Mouse (Mus musculus): ENCODE results near the gene Rnh1. TPM values are rescaled to one million over a fixed set of nuclear protein-coding genes. Genes with fewer than 3 reads are reported as not detected.
A peak's percentile ranks its signal among the peaks of the same experiment; 100 is the strongest.

The Rnh1 gene
- polyA plus RNA-seq, 1 experiment from 2014 or later = 49.7 TPM

DNA sequence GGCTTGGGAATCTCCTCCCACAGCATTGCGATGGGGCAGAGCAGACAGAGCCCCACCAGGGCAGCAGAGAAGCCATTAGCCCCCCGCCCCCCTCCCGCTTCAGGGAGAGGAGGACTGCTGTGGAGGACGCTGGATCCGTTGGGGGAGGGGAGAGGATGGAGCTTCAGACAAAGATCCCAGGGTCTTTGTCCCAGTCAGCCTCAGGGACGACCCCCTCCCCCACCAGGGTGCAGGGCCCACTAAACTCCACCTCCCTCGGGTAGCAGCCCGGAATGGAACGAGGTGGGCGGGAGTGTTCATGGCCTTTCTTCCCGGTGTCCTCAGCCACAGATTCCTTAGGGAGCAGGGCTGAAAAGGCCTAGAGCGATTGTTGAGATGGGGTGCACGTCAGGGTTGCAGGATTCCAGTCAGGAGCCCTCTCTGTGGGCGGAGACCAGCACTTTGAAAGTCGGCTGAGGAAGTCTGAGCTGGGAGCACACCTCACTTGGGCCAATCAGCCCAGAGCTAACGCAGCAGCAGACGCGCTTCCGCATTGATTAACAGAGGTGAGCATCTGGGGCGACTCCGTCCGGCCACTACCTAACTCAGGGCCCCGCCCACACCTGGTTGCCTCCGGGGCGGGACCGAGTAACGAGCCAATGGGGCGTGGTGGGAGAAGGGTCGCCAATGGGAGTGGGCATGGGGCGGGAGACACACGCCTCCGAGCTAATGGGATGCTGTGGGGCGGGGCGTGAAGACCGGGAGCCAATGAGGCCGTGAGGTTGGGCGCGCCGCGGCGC is 42.6 kb upstream of the Rnh1 start, which contains the start of gene Rassf7:
Rassf7 (plus strand) TSS at position 760 of the 779 bp plus-strand sequence.
- peak; percentile 97 for ATAC-seq (ENCODE audit: low FRiP score)
- Histone ChIP-seq H3K4me1 (peaks cover 27% of the 10 kb centered on the region), H3K9ac (peak within 1 kb of the TSS; percentile 75), H3K27ac (peak within 1 kb of the TSS; percentile 95), H3K36me3 (replicated peaks) (peaks cover 25% of the 10 kb centered on the region), H3K4me2 (peak within 1 kb of the TSS; percentile 96), H3K4me3 (replicated peaks) (peak within 1 kb of the TSS; percentile 69), H3K27me3 (no peaks in the 10 kb centered on the region), H3K9me3 (no peaks in the 10 kb centered on the region)
- WGBS = under 1% methylated on average over 41 of the region's 41 CpGs

DNA sequence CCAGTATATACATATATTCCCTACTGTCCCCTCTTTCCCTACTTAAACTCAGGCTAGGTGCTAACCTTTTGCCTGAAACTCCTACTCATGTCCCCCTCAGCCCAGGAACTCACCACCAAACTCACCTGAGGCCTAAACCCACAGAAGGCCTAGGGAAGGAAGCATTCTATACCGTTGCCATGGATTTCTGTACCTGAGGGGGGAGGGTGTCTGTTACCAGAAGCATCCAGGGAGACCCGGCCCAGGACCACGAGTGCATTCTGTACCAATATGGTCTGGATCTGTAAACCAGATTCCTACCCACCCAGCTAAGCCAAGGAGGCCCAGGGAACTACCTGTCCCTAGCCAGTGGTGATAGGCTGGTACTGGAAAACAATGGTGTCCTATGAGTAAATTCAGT is 41.7 kb upstream of the Rnh1 start:
- Histone ChIP-seq H3K4me1 (peaks cover 27% of the 10 kb centered on the region), H3K36me3 (replicated peaks) (peaks cover 22% of the 10 kb centered on the region), H3K27me3 (no peaks in the 10 kb centered on the region), H3K4me2 (peak overlapping the region; percentile 96), H3K9me3 (no peaks in the 10 kb centered on the region), H3K9ac (peak overlapping the region; percentile 75; the same call in 1 of the 2 replicates), H3K27ac (peak overlapping the region; percentile 95; the same call in 1 of the 2 replicates), H3K4me3 (replicated peaks) (no peak overlapping the region)
- ATAC-seq (ENCODE audit: low FRiP score) = no peak
- WGBS = 75% methylated on average over 3 of the region's 3 CpGs

DNA sequence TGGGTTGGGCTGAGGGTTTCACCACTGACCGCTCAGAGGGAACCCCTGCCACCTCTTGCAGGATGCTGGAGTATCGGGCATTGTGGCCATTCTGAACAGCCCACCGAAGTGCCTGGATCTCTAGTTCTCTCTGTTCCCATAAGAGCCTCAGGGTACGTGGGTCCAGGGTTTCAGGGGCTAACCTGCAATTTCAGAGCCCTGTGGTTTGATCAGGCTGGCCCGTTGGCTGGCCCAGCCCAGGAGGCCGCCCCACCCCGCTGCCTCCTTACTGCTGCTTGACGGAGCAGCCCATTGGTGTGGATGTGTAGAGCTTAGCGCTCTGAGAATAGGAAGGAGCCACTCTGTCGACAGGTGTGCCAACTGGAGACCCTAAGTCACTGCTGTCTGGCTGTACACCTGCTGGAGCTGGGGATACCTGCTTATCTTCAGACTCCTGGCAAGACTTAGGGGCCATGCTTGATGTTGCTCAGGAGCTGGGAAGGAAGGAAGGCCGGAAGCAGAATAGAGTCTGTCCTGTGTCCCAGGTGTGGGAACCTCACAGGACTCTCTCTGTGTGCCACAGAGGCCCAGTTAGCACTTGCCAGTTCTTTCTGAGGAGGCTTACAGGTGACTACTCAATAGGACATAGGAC is 41.1 kb upstream of the Rnh1 start, which contains the start of gene Lmntd2:
Lmntd2 (minus strand) TSS at position 476 of the 631 bp plus-strand sequence.
- H3K4me3 ChIP-seq (replicated peaks) = peak within 1 kb of the TSS; percentile 69
- peak within 1 kb of the TSS; percentile 95 for H3K27ac ChIP-seq
- 92% methylated on average over 11 of the region's 11 CpGs for WGBS
- peaks cover 17% of the 10 kb centered on the region for H3K36me3 ChIP-seq (replicated peaks)
- H3K27me3 ChIP-seq = no peaks in the 10 kb centered on the region
- peak within 1 kb of the TSS; percentile 75 for H3K9ac ChIP-seq
- ATAC-seq (ENCODE audit: low FRiP score) = no peak
- H3K4me1 ChIP-seq = peaks cover 27% of the 10 kb centered on the region
- no peaks in the 10 kb centered on the region for H3K9me3 ChIP-seq
- peak within 1 kb of the TSS; percentile 96 for H3K4me2 ChIP-seq

DNA sequence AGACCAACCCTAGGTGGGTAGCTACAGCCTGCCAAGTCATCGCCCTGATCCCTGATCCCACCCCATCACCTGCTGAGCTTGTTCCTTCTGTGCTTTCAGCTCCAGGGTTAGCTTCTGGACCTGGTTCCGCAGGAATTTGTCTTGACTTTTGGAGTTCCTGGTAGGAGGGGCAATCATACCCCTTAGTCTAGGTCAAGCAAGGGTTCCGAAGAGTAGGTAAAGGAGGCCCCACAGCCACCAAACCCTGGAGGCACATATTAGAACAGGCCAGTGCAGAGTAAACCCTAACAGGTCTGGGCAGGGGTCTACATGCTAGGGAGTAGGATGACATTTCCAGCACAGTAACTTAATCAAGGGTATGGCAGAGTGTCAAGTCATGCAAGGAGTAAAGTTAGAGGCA is 40.5 kb upstream of the Rnh1 start:
- H3K27ac ChIP-seq = no peak overlapping the region
- peaks cover 11% of the 10 kb centered on the region; the same call in 1 of the 2 replicates for H3K36me3 ChIP-seq (replicated peaks)
- no peaks in the 10 kb centered on the region for H3K27me3 ChIP-seq
- no peak overlapping the region for H3K4me2 ChIP-seq
- H3K9ac ChIP-seq = no peak overlapping the region
- ATAC-seq (ENCODE audit: low FRiP score) = no peak
- WGBS = 80% methylated on average over 3 of the region's 3 CpGs
- H3K9me3 ChIP-seq = no peaks in the 10 kb centered on the region
- peaks cover 27% of the 10 kb centered on the region for H3K4me1 ChIP-seq
- H3K4me3 ChIP-seq (replicated peaks) = no peak overlapping the region

DNA sequence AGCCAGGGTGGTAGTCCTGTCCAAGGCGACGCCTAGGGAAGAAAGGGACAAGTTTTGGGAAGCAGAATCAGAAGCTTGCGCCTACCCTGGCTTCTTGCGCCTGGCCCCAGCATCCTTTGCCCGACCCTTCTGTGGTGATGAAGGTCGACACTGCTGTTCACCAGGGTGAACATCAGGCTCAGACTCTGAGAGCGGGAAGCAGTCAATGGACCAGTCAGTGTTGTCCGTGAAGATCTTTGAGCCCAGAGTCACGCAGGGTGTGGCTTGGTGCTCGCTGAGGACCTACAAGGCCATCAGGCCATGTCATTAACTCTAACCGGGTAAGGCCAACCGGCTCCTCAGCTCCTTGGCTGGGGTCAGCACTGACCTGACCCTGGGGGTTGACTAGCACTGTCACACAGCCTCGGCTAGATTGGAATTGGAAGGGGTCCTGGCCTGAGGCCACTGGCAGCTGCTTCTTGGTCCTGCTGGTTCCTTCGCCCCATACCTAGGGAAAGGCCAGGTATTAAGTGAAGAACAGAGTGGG is 38.0 kb upstream of the Rnh1 start:
- no peak overlapping the region for H3K9ac ChIP-seq
- H3K4me3 ChIP-seq (replicated peaks) = no peak overlapping the region
- no peaks in the 10 kb centered on the region for H3K36me3 ChIP-seq (replicated peaks)
- no peaks in the 10 kb centered on the region for H3K9me3 ChIP-seq
- WGBS = 91% methylated on average over 14 of the region's 14 CpGs
- peaks cover 11% of the 10 kb centered on the region for H3K4me1 ChIP-seq
- no peak overlapping the region for H3K4me2 ChIP-seq
- H3K27ac ChIP-seq = no peak overlapping the region
- no peak for ATAC-seq (ENCODE audit: low FRiP score)
- H3K27me3 ChIP-seq = no peaks in the 10 kb centered on the region

DNA sequence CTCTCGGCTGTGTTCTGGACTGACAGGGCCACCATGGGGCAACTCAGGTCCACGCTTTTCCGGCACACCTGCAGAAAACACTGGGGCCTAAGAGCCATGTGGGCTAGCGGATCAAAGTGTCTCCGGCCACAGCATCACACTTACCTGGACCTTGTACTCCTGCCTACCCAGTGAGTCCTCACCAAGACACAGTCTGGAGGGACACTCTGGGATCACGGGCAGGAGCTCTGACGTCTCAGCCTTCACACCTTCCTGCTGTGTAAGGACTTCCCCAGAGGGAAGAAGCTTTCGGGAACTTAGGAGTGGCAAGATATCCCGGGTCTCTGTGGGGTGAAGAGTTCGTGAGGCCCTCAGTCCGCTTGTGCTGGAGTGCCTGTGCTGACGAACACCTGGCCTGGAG is 37.5 kb upstream of the Rnh1 start:
- H3K36me3 ChIP-seq (replicated peaks) = no peaks in the 10 kb centered on the region
- no peak overlapping the region for H3K27ac ChIP-seq
- no peak overlapping the region for H3K4me3 ChIP-seq (replicated peaks)
- no peaks in the 10 kb centered on the region for H3K27me3 ChIP-seq
- H3K4me2 ChIP-seq = no peak overlapping the region
- H3K9me3 ChIP-seq = no peaks in the 10 kb centered on the region
- peaks cover 10% of the 10 kb centered on the region for H3K4me1 ChIP-seq
- WGBS = 89% methylated on average over 12 of the region's 12 CpGs
- ATAC-seq (ENCODE audit: low FRiP score) = no peak
- no peak overlapping the region for H3K9ac ChIP-seq

DNA sequence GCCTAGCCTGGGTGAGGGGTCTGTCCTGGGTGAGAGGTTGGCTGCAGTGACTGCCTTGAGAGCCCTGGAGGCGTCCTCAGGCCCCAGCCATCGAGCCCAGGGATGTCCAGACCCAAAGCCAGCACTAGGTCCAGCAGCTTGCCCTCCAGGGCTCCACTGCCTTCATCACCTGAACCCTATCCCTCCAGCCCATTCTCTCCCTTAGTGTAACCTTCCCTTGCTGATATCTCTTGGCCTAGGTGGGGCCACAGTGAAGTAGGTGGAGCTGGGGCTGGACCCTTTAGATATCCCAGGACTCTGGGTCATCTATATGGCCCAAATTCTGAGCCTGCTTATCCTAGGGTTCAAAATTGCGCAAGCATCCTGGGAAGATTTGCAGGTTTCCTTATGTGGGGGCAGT is 36.9 kb upstream of the Rnh1 start:
- no peak for ATAC-seq (ENCODE audit: low FRiP score)
- no peaks in the 10 kb centered on the region for H3K36me3 ChIP-seq (replicated peaks)
- 65% methylated on average over 3 of the region's 3 CpGs for WGBS
- no peaks in the 10 kb centered on the region for H3K27me3 ChIP-seq
- no peak overlapping the region for H3K27ac ChIP-seq
- no peak overlapping the region for H3K9ac ChIP-seq
- H3K4me3 ChIP-seq (replicated peaks) = no peak overlapping the region
- H3K9me3 ChIP-seq = no peaks in the 10 kb centered on the region
- peaks cover 4% of the 10 kb centered on the region for H3K4me1 ChIP-seq
- no peak overlapping the region for H3K4me2 ChIP-seq

DNA sequence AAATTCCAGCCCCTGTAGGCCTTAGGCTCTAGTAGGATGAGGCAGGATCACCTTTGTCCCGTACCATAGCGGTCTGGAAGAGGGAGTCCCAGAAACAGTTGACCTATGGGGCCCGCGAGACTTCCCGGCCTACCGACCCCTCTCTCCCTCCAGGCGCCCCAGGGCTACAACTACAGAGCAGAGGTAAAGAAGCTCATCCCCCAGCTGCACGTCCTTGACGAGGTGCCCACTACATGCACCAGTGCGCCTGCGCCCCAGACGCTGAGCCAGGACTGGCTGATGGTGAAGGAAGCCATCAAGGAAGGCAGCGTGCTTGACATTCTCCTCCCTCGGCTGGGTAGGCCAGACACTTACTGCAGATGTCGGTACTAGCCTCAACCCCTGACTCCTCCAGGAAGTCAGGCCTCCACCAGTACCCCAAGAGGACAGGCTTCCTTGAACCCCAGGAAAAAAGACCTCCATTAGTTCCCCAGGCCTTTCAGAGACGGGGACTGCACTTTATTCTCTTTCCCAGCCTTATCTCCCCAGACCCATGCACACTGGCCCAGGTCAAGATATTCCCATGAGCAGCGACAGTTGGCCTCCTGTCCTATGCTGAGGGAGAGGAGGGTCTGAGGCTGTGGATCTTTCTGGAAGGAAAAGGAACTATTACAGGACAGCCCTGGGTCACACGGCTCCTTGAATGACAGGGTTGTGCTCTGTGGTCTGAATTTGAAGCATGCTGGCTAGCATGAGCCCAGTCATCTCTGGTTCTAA is 33.7 kb upstream of the Rnh1 start:
- 91% methylated on average over 18 of the region's 18 CpGs for WGBS
- no peaks in the 10 kb centered on the region for H3K36me3 ChIP-seq (replicated peaks)

DNA sequence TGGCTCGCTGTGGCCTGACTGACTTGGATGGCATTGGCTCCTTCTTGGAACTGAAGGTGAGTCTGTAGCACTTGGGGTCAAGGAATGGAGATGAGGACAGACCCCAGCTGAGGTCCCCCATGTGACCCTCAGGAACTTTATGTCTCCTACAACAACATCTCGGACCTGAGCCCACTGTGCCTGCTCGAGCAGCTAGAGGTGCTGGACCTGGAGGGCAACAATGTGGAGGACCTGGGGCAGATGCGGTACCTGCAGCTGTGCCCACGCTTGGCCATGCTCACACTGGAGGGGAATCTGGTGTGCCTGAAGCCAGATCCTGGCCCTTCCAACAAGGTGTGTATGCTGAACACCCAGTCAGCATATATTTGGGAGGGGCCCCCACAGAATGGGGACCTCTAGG is 32.8 kb upstream of the Rnh1 start:
- no peak overlapping the region for H3K9ac ChIP-seq
- WGBS = 90% methylated on average over 5 of the region's 5 CpGs
- ATAC-seq (ENCODE audit: low FRiP score) = no peak
- no peaks in the 10 kb centered on the region for H3K27me3 ChIP-seq
- no peaks in the 10 kb centered on the region for H3K9me3 ChIP-seq
- H3K4me3 ChIP-seq (replicated peaks) = no peak overlapping the region
- H3K4me2 ChIP-seq = no peak overlapping the region
- no peaks in the 10 kb centered on the region for H3K4me1 ChIP-seq
- H3K27ac ChIP-seq = no peak overlapping the region
- no peaks in the 10 kb centered on the region for H3K36me3 ChIP-seq (replicated peaks)

More for the DNA sequence above, 33.7 kb upstream of the Rnh1 start:
- H3K4me3 ChIP-seq (replicated peaks) = no peak overlapping the region
- H3K4me2 ChIP-seq = no peak overlapping the region
- H3K27ac ChIP-seq = no peak overlapping the region
- no peaks in the 10 kb centered on the region for H3K27me3 ChIP-seq
- ATAC-seq (ENCODE audit: low FRiP score) = no peak
- no peaks in the 10 kb centered on the region for H3K9me3 ChIP-seq
- H3K4me1 ChIP-seq = no peaks in the 10 kb centered on the region
- no peak overlapping the region for H3K9ac ChIP-seq

DNA sequence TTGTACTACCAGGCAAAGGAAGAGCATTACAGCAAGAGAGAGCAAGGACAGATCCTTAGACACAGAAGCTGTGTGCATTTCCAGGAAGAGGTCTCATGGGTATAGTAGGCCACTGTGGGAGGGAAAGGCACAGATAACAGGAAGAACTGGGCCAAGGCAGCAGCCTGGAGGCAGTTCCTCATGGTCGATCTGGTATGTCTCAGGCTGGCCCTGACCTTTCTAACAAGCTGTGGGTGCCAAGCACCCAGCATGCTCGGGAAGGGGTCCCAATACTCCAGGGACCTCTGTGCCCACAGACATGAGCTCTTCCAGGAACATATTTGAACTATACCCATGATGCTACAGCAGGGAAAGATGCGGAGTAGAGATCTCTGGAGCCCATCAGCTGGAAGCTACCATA is 31.9 kb upstream of the Rnh1 start:
- Histone ChIP-seq H3K27ac (no peak overlapping the region), H3K36me3 (replicated peaks) (no peaks in the 10 kb centered on the region), H3K9me3 (no peaks in the 10 kb centered on the region), H3K27me3 (no peaks in the 10 kb centered on the region), H3K9ac (no peak overlapping the region), H3K4me2 (no peak overlapping the region), H3K4me3 (replicated peaks) (no peak overlapping the region), H3K4me1 (no peaks in the 10 kb centered on the region)
- no peak for ATAC-seq (ENCODE audit: low FRiP score)
- WGBS = 86% methylated on average over 3 of the region's 3 CpGs

DNA sequence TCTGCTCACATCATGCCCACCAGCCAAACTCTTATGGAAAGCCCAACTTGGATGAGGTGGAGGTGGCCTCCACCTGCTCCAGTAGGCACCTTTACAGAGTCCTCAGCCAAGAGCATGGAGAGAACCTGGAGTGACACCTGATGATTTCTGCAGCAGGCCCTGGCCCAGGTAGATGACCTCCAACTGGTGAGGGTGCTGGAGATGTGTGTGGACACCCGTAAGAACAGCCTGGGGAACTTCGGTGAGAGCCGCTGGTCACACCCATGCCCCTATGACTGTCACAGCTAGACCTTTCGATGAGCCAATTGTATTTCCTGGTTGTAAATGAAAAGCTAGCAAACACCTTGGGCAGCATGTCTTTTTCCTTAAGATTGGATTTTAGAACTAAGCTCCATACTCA is 25.5 kb upstream of the Rnh1 start:
- no peak for ATAC-seq (ENCODE audit: low FRiP score)
- Histone ChIP-seq H3K27me3 (no peaks in the 10 kb centered on the region), H3K4me2 (no peak overlapping the region), H3K4me1 (peaks cover 13% of the 10 kb centered on the region), H3K4me3 (replicated peaks) (no peak overlapping the region), H3K9ac (no peak overlapping the region), H3K9me3 (no peaks in the 10 kb centered on the region), H3K36me3 (replicated peaks) (no peaks in the 10 kb centered on the region), H3K27ac (no peak overlapping the region)
- 93% methylated on average over 4 of the region's 4 CpGs for WGBS

DNA sequence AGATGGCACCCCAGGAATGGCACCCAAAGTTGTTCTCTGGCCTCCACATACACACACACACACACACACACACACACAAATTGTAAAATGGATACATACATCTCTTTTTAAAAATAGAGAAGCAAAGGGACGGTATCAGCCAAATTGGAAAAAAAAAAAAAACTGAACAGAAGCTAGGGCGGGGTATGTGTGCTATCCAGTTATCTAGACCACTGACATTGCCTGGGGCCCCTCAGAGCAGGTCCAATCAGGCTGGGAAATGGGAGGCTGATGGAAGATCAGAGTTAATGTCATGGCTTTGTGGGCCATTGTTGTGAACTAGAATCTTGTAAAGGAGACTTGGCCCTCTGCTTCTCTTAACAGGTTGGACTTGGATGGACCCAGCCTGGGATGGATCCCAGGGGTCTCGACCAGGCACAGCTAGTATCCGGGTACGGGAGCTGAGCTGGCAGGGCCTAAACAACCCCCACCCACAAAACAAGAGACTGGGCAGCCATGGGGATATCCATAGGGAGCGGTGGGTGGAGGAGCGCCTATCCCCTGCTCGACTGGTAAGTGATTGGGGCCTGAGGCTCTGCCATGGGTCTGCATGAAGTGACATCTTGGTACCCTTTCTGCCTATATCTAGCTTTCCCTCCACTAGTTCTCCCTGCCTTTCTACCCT is 24.1 kb upstream of the Rnh1 start:
- peaks cover 27% of the 10 kb centered on the region for H3K4me1 ChIP-seq
- no peak overlapping the region for H3K9ac ChIP-seq
- H3K9me3 ChIP-seq = no peaks in the 10 kb centered on the region
- no peak overlapping the region for H3K4me2 ChIP-seq
- ATAC-seq (ENCODE audit: low FRiP score) = no peak
- no peak overlapping the region for H3K4me3 ChIP-seq (replicated peaks)
- H3K27ac ChIP-seq = no peak overlapping the region
- peaks cover 7% of the 10 kb centered on the region for H3K36me3 ChIP-seq (replicated peaks)
- no peaks in the 10 kb centered on the region for H3K27me3 ChIP-seq
- 91% methylated on average over 8 of the region's 8 CpGs for WGBS
